ENCODE assay signal across 16 mouse cellular contexts in the genomic region with DNA sequence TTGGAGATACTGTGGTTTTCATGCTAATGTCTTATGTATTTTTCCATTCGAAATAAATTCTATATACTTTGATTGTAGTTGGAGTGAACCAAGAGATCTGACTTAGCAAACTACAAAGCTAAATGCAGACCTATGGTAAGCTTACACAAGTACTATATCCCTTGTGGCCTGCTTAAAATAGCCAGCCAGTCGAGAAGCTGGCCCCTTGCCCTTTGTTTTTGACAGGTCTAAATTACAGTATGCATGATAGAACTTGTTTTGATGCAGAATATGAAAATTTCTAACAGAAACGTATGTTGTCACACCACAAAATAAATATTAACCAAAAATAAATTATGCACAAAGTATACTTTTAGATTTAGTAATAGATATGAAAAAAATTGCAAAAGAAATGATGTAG.
"Had no signal": no experiment of that assay in that cellular context is flagged by ENCODE, and none has a peak within 500 bp of the region (broad histone marks: within the 10 kb centered on the region; RNA-seq: fewer than 3 reads in every experiment).

No protein-coding gene starts in this region.

- H3K4me2 ChIP-seq: neural tube, embryonic 13.5 days; neural tube, embryonic 15.5 days; stomach, embryonic 15.5 days had no signal

- H3K36me3 ChIP-seq: neural tube, embryonic 13.5 days; neural tube, embryonic 15.5 days; stomach, embryonic 15.5 days had no signal

- DNase-seq: retina, postnatal 1 day; right cerebral cortex, adult 18-20 months; right cerebral cortex, postnatal 14 days; right cerebral cortex, postnatal 25 days; right cerebral cortex, postnatal 4 days; spleen, adult 18-20 months; thymus, adult 18-20 months; thymus, adult 2 months; thymus, postnatal 14 days; thymus, postnatal 25 days; thymus, postnatal 36 days; thymus, postnatal 4 days had no signal

- H3K4me3 ChIP-seq: neural tube, embryonic 13.5 days; neural tube, embryonic 15.5 days; stomach, embryonic 15.5 days had no signal

- H3K27me3 ChIP-seq: neural tube, embryonic 13.5 days; neural tube, embryonic 15.5 days; stomach, embryonic 15.5 days had no signal

- H3K27ac ChIP-seq: neural tube, embryonic 13.5 days; neural tube, embryonic 15.5 days; stomach, embryonic 15.5 days; stomach, postnatal 0 days had no signal

- H3K9me3 ChIP-seq: neural tube, embryonic 13.5 days; neural tube, embryonic 15.5 days; stomach, embryonic 15.5 days had no signal

- H3K4me1 ChIP-seq: neural tube, embryonic 13.5 days; neural tube, embryonic 15.5 days; stomach, embryonic 15.5 days had no signal

- H3K9ac ChIP-seq: neural tube, embryonic 13.5 days; neural tube, embryonic 15.5 days; stomach, embryonic 15.5 days had no signal
